Mouse (Mus musculus): Measurements from ENCODE around the gene Efnb3. TPM values are rescaled to one million over a fixed set of nuclear protein-coding genes. Genes with fewer than 3 reads are reported as not detected.
A peak's percentile ranks its signal among the peaks of the same experiment; 100 is the strongest.

Efnb3 gene
- polyA plus RNA-seq, 1 experiment from 2014 or later, result 15.5 TPM

GRCm38 (mm10) chr11:69603516-69603915 lies 43.5 kb upstream of the Efnb3 start:
- H3K27me3 ChIP-seq (ENCODE audit: control insufficient read depth, insufficient read depth, low read length), result peaks cover 5% of the 10 kb centered on the region; the same call in 1 of the 2 replicates
- H3K36me3 ChIP-seq (ENCODE audit: control insufficient read depth, insufficient read depth, low read length), result no peaks in the 10 kb centered on the region
- 77% methylated on average over 8 of the region's 8 CpGs for WGBS
- no peak overlapping the region for H3K4me2 ChIP-seq (replicated peaks; ENCODE audit: low read depth, low read length)
- no peak for DNase-seq (ENCODE audit: low spot score)
- H3K9ac ChIP-seq (ENCODE audit: low read depth, low read length), result no peak overlapping the region
- no peak for ATAC-seq (ENCODE audit: low FRiP score)
- H3K4me3 ChIP-seq (ENCODE audit: low read depth, low read length), result no peak overlapping the region
- peaks cover 6% of the 10 kb centered on the region for H3K4me1 ChIP-seq (replicated peaks; ENCODE audit: control insufficient read depth, insufficient read depth, low read length)
- no peaks in the 10 kb centered on the region for H3K9me3 ChIP-seq (ENCODE audit: control insufficient read depth, low read length)
- H3K27ac ChIP-seq (ENCODE audit: low read depth, low read length), result no peak overlapping the region

- Histone ChIP-seq H3K4me2 (replicated peaks; ENCODE audit: low read depth, low read length) (no peak overlapping the region), H3K36me3 (ENCODE audit: control insufficient read depth, insufficient read depth, low read length) (no peaks in the 10 kb centered on the region), H3K4me1 (replicated peaks; ENCODE audit: control insufficient read depth, insufficient read depth, low read length) (peaks cover 6% of the 10 kb centered on the region), H3K27ac (ENCODE audit: low read depth, low read length) (no peak overlapping the region), H3K4me3 (ENCODE audit: low read depth, low read length) (no peak overlapping the region), H3K9ac (ENCODE audit: low read depth, low read length) (no peak overlapping the region), H3K27me3 (ENCODE audit: control insufficient read depth, insufficient read depth, low read length) (peaks cover 5% of the 10 kb centered on the region; the same call in 1 of the 2 replicates), H3K9me3 (ENCODE audit: control insufficient read depth, low read length) (no peaks in the 10 kb centered on the region)
- 89% methylated on average over 3 of the region's 3 CpGs for WGBS
- ATAC-seq (ENCODE audit: low FRiP score), result no peak
- DNase-seq (ENCODE audit: low spot score), result no peak
Measured at GRCm38 (mm10) chr11:69601768-69602167, 41.8 kb upstream of the Efnb3 start.

- Histone ChIP-seq H3K9me3 (ENCODE audit: control insufficient read depth, low read length) (no peaks in the 10 kb centered on the region), H3K4me2 (replicated peaks; ENCODE audit: low read depth, low read length) (peak overlapping the region; percentile 8; the same call in 1 of the 2 replicates), H3K4me1 (replicated peaks; ENCODE audit: control insufficient read depth, insufficient read depth, low read length) (peaks cover 6% of the 10 kb centered on the region), H3K27me3 (ENCODE audit: control insufficient read depth, insufficient read depth, low read length) (peaks cover 5% of the 10 kb centered on the region; the same call in 1 of the 2 replicates), H3K27ac (ENCODE audit: low read depth, low read length) (no peak overlapping the region), H3K4me3 (ENCODE audit: low read depth, low read length) (no peak overlapping the region), H3K36me3 (ENCODE audit: control insufficient read depth, insufficient read depth, low read length) (no peaks in the 10 kb centered on the region), H3K9ac (ENCODE audit: low read depth, low read length) (no peak overlapping the region; the same call in 1 of the 2 replicates)
- DNase-seq (ENCODE audit: low spot score) (peak; percentile 63), ATAC-seq (ENCODE audit: low FRiP score) (no peak)
- 7% methylated on average over 6 of the region's 6 CpGs for WGBS
Measured at GRCm38 (mm10) chr11:69600098-69600497, 40.1 kb upstream of the Efnb3 start.

- Histone ChIP-seq H3K4me3 (ENCODE audit: low read depth, low read length) (no peak overlapping the region), H3K9me3 (ENCODE audit: control insufficient read depth, low read length) (no peaks in the 10 kb centered on the region), H3K36me3 (ENCODE audit: control insufficient read depth, insufficient read depth, low read length) (no peaks in the 10 kb centered on the region), H3K27me3 (ENCODE audit: control insufficient read depth, insufficient read depth, low read length) (peaks cover 2% of the 10 kb centered on the region; the same call in 1 of the 2 replicates), H3K27ac (ENCODE audit: low read depth, low read length) (no peak overlapping the region), H3K9ac (ENCODE audit: low read depth, low read length) (no peak overlapping the region), H3K4me2 (replicated peaks; ENCODE audit: low read depth, low read length) (no peak overlapping the region), H3K4me1 (replicated peaks; ENCODE audit: control insufficient read depth, insufficient read depth, low read length) (peaks cover 3% of the 10 kb centered on the region; the same call in 1 of the 2 replicates)
- DNase-seq (ENCODE audit: low spot score) (no peak), ATAC-seq (ENCODE audit: low FRiP score) (no peak)
- WGBS, result 5% methylated on average over 9 of the region's 9 CpGs
Measured at GRCm38 (mm10) chr11:69599436-69599835, 39.4 kb upstream of the Efnb3 start.

GRCm38 (mm10) chr11:69594853-69595252 lies 34.8 kb upstream of the Efnb3 start:
- Histone ChIP-seq H3K36me3 (ENCODE audit: control insufficient read depth, insufficient read depth, low read length) (no peaks in the 10 kb centered on the region), H3K27ac (ENCODE audit: low read depth, low read length) (no peak overlapping the region), H3K4me1 (replicated peaks; ENCODE audit: control insufficient read depth, insufficient read depth, low read length) (peaks cover 3% of the 10 kb centered on the region; the same call in 1 of the 2 replicates), H3K4me2 (replicated peaks; ENCODE audit: low read depth, low read length) (no peak overlapping the region), H3K4me3 (ENCODE audit: low read depth, low read length) (no peak overlapping the region), H3K9ac (ENCODE audit: low read depth, low read length) (no peak overlapping the region), H3K9me3 (ENCODE audit: control insufficient read depth, low read length) (no peaks in the 10 kb centered on the region), H3K27me3 (ENCODE audit: control insufficient read depth, insufficient read depth, low read length) (no peaks in the 10 kb centered on the region)
- ATAC-seq (ENCODE audit: low FRiP score) (no peak), DNase-seq (ENCODE audit: low spot score) (no peak)
- WGBS, result 96% methylated on average over 6 of the region's 6 CpGs

- 92% methylated on average over 4 of the region's 4 CpGs for WGBS
Measured at GRCm38 (mm10) chr11:69592799-69593198, 32.8 kb upstream of the Efnb3 start.

GRCm38 (mm10) chr11:69591899-69592637 lies 32.1 kb upstream of the Efnb3 start:
- DNase-seq (ENCODE audit: low spot score) (no peak), ATAC-seq (ENCODE audit: low FRiP score) (no peak)
- Histone ChIP-seq H3K27me3 (ENCODE audit: control insufficient read depth, insufficient read depth, low read length) (no peaks in the 10 kb centered on the region), H3K36me3 (ENCODE audit: control insufficient read depth, insufficient read depth, low read length) (peaks cover 12% of the 10 kb centered on the region; the same call in 1 of the 2 replicates), H3K4me3 (ENCODE audit: low read depth, low read length) (no peak overlapping the region), H3K9me3 (ENCODE audit: control insufficient read depth, low read length) (no peaks in the 10 kb centered on the region), H3K27ac (ENCODE audit: low read depth, low read length) (no peak overlapping the region), H3K4me1 (replicated peaks; ENCODE audit: control insufficient read depth, insufficient read depth, low read length) (no peaks in the 10 kb centered on the region), H3K9ac (ENCODE audit: low read depth, low read length) (no peak overlapping the region), H3K4me2 (replicated peaks; ENCODE audit: low read depth, low read length) (no peak overlapping the region)
- WGBS, result 86% methylated on average over 7 of the region's 7 CpGs

More at GRCm38 (mm10) chr11:69592799-69593198, 32.8 kb upstream of the Efnb3 start:
- no peak overlapping the region for H3K9ac ChIP-seq (ENCODE audit: low read depth, low read length)
- H3K4me3 ChIP-seq (ENCODE audit: low read depth, low read length), result no peak overlapping the region
- H3K27me3 ChIP-seq (ENCODE audit: control insufficient read depth, insufficient read depth, low read length), result no peaks in the 10 kb centered on the region
- H3K9me3 ChIP-seq (ENCODE audit: control insufficient read depth, low read length), result no peaks in the 10 kb centered on the region
- ATAC-seq (ENCODE audit: low FRiP score) (no peak), DNase-seq (ENCODE audit: low spot score) (no peak)
- H3K36me3 ChIP-seq (ENCODE audit: control insufficient read depth, insufficient read depth, low read length), result peaks cover 10% of the 10 kb centered on the region; the same call in 1 of the 2 replicates
- H3K4me1 ChIP-seq (replicated peaks; ENCODE audit: control insufficient read depth, insufficient read depth, low read length), result no peaks in the 10 kb centered on the region
- H3K27ac ChIP-seq (ENCODE audit: low read depth, low read length), result no peak overlapping the region
- no peak overlapping the region for H3K4me2 ChIP-seq (replicated peaks; ENCODE audit: low read depth, low read length)

- Histone ChIP-seq H3K9ac (ENCODE audit: low read depth, low read length) (no peak overlapping the region), H3K4me2 (replicated peaks; ENCODE audit: low read depth, low read length) (no peak overlapping the region), H3K4me3 (ENCODE audit: low read depth, low read length) (no peak overlapping the region), H3K4me1 (replicated peaks; ENCODE audit: control insufficient read depth, insufficient read depth, low read length) (no peaks in the 10 kb centered on the region), H3K9me3 (ENCODE audit: control insufficient read depth, low read length) (no peaks in the 10 kb centered on the region), H3K27me3 (ENCODE audit: control insufficient read depth, insufficient read depth, low read length) (no peaks in the 10 kb centered on the region), H3K27ac (ENCODE audit: low read depth, low read length) (no peak overlapping the region), H3K36me3 (ENCODE audit: control insufficient read depth, insufficient read depth, low read length) (peaks cover 12% of the 10 kb centered on the region; the same call in 1 of the 2 replicates)
- DNase-seq (ENCODE audit: low spot score) (no peak), ATAC-seq (ENCODE audit: low FRiP score) (no peak)
- 88% methylated on average over 3 of the region's 3 CpGs for WGBS
Measured at GRCm38 (mm10) chr11:69591424-69591823, 31.4 kb upstream of the Efnb3 start.

GRCm38 (mm10) chr11:69590622-69591021 lies 30.6 kb upstream of the Efnb3 start:
- H3K27ac ChIP-seq (ENCODE audit: low read depth, low read length), result no peak overlapping the region
- H3K4me1 ChIP-seq (replicated peaks; ENCODE audit: control insufficient read depth, insufficient read depth, low read length), result no peaks in the 10 kb centered on the region
- H3K27me3 ChIP-seq (ENCODE audit: control insufficient read depth, insufficient read depth, low read length), result no peaks in the 10 kb centered on the region
- DNase-seq (ENCODE audit: low spot score) (no peak), ATAC-seq (ENCODE audit: low FRiP score) (no peak)
- WGBS, result 95% methylated on average over 8 of the region's 8 CpGs
- H3K4me2 ChIP-seq (replicated peaks; ENCODE audit: low read depth, low read length), result no peak overlapping the region
- H3K36me3 ChIP-seq (ENCODE audit: control insufficient read depth, insufficient read depth, low read length), result peaks cover 12% of the 10 kb centered on the region; the same call in 1 of the 2 replicates
- H3K9me3 ChIP-seq (ENCODE audit: control insufficient read depth, low read length), result no peaks in the 10 kb centered on the region
- H3K9ac ChIP-seq (ENCODE audit: low read depth, low read length), result no peak overlapping the region
- no peak overlapping the region for H3K4me3 ChIP-seq (ENCODE audit: low read depth, low read length)

Measured in hindbrain, embryonic 11.5 days (tissue).